Mouse (Mus musculus) neural tube, embryonic 13.5 days (tissue): ENCODE data around the gene Rad9b. TPM values are rescaled to one million over a fixed set of nuclear protein-coding genes. Genes with fewer than 3 reads are reported as not detected.
"Not testable (repeated sequence)": the region's sequence is repeated elsewhere in the genome, so short reads cannot be mapped to it uniquely, and the experiment has no call there.

Experiments used
- ATAC-seq: fragments of 200-750 bp; cut with Nextera tagmentation; 2 replicates; pipeline ENCODE4 v1.8.0; 2017; ENCODE audit warnings: low read depth, mild to moderate bottlenecking, moderate TSS enrichment, moderate library complexity
- H3K27ac ChIP-seq: fragments of 300-500 bp; sonication (generic); replicated peaks from 2 replicates; pipeline ENCODE4 v1.5.1; 2015; ENCODE audit warnings: moderate library complexity, mild to moderate bottlenecking, inconsistent platforms
- H3K27me3 ChIP-seq: fragments of 300-500 bp; sonication (generic); 2 replicates; pipeline ENCODE4 v1.6.1; 2015; ENCODE audit warnings: mild to moderate bottlenecking, inconsistent platforms
- H3K36me3 ChIP-seq: fragments of 300-500 bp; sonication (generic); 2 replicates; pipeline ENCODE4 v1.6.1; 2015; ENCODE audit warnings: mild to moderate bottlenecking, inconsistent platforms
- H3K4me1 ChIP-seq: fragments of 300-500 bp; sonication (generic); replicated peaks from 2 replicates; pipeline ENCODE4 v1.6.1; 2015; ENCODE audit warnings: inconsistent platforms
- H3K4me2 ChIP-seq: fragments of 300-500 bp; sonication (generic); 2 replicates; pipeline ENCODE4 v1.6.1; 2015; ENCODE audit warnings: inconsistent platforms, mild to moderate bottlenecking, moderate library complexity
- H3K4me3 ChIP-seq: fragments of 300-500 bp; sonication (generic); 2 replicates; pipeline ENCODE4 v1.5.1; 2015; ENCODE audit warnings: mild to moderate bottlenecking, inconsistent platforms
- H3K9ac ChIP-seq: fragments of 300-500 bp; sonication (generic); 2 replicates; pipeline ENCODE4 v1.6.1; 2015; ENCODE audit warnings: moderate library complexity, mild to moderate bottlenecking, inconsistent platforms
- H3K9me3 ChIP-seq: fragments of 300-500 bp; sonication (generic); 2 replicates; pipeline ENCODE4 v1.6.1; 2016; ENCODE audit warnings: inconsistent platforms
- WGBS: fragments of 180-500 bp; shearing (Covaris S2); methylation state at CpG from one replicate; pipeline ENCODE4 v1.1.7; 2015; 5-methylcytosine and 5-hydroxymethylcytosine counted together
- polyA plus RNA-seq: library from polyadenylated mRNA; unstranded; fragments of >200 nt; fragmentation: Nextera tagmentation; extraction: Ambion mirVana; gene quantifications from 2 replicates; pipeline ENCODE4 v1.2.1, GENCODE M21; 2015

The Rad9b gene
- polyA plus RNA-seq, 1 experiment from 2014 or later, result 18.5 TPM

DNA sequence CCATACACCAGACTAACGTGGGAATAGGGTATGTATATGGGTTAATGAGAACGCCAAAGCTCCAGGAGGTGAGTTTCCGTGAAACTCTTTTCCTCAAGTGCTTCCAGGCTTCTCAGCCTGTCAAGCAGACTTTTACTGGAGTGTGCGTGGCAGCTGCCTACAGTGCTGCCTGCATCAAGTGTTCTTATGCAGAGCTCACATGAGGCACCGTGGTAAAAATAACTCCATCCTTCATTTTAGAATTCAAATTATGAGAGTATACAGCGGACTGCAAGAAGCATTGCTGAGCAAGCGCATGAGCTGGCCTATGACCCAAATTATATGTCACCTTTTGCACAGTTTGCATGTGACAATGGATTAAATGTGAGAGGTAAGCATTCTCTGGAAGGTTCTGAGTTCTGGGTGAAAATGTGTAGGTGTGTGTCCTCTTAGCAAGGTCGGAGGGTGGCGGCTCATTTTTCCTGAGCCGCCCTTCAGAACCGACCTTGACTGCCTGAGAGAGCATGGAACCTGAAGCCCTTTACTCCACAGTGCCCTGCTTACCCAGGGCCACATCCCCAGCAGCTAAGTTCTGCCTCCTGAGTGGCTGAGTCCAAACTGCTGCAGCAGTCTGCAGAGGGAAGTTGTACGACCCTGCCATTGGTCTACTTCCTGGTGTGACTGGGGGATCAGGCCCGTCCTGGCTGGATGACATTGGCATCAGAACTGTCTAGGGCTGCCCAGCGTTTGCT lies 34.4 kb downstream of the Rad9b start:
- Histone ChIP-seq H3K9me3 (no peaks in the 10 kb centered on the region), H3K27me3 (no peaks in the 10 kb centered on the region), H3K4me3 (no peak overlapping the region), H3K27ac (no peak overlapping the region), H3K36me3 (peaks cover 57% of the 10 kb centered on the region), H3K4me2 (no peak overlapping the region), H3K9ac (no peak overlapping the region), H3K4me1 (no peaks in the 10 kb centered on the region; the same call in 1 of the 2 replicates)
- WGBS, result 83% methylated on average over 14 of the region's 14 CpGs
- no peak for ATAC-seq

DNA sequence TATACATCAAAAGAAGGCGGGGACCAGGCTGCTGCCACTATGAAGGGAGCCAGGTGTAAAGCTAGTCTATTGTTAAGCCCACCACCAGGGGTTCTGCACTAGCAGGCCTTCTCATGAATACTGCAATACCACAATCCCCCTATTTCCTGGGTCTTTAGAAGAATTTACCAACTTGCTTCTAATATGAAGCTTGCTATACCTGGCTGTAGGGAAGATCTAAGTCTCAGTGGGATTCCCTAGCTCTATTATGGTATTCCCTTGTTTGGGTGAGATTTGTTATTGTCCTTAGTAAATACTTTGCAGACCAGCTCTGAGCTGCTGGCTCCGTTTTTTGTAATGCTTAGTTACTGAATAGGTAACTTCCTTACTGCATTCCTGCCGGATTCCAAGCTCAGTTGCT lies 35.1 kb downstream of the Rad9b start:
- not testable (repeated sequence) for ATAC-seq, H3K4me2 ChIP-seq, H3K4me3 ChIP-seq, H3K4me1 ChIP-seq, H3K27me3 ChIP-seq, H3K9me3 ChIP-seq, H3K9ac ChIP-seq, H3K27ac ChIP-seq
- WGBS, result 81% methylated on average over 3 of the region's 3 CpGs
- H3K36me3 ChIP-seq, result peaks cover 58% of the 10 kb centered on the region

GRCm38 (mm10) chr5:122318100-122318499 lies 35.9 kb downstream of the Rad9b start:
- no peak overlapping the region for H3K4me3 ChIP-seq

DNA sequence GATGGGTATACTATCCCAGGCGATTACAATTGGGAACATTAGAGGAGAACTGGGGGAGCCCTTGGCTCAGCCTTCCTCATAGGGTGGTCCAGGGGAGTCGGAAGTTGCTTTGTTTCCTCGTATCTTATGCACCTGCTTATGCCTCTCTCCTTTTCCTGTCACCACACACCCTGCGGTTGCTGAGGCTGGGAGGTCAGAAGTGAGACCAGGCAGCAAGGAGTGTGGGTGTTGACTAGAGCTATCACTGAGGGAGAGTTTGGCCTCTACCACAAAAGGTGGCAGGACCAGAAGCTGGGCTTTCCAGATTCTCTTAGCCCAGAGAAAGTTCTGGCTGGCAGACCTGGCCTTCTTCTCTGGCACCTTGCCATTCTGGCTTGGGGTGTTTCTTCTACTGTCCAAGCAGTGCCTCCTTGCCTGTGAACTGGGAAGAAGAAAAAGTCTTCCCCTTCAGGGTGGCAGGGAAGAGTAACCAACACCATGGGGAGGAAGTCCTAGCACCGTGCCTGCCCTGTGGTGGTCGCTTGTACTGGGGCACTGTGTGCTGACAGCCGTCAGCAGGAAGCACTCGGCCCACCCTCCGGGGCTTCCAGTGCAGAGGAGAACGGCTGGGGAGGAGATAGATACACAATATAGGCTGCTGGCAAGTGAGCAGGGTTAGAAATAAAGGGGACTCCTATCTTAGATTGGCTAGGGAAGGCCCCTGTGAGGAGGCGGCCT lies 36.5 kb downstream of the Rad9b start:
- Histone ChIP-seq H3K27me3 (no peaks in the 10 kb centered on the region), H3K4me2 (no peak overlapping the region), H3K27ac (no peak overlapping the region), H3K36me3 (peaks cover 65% of the 10 kb centered on the region), H3K4me3 (no peak overlapping the region), H3K4me1 (peaks cover 1% of the 10 kb centered on the region; the same call in 1 of the 2 replicates), H3K9ac (no peak overlapping the region), H3K9me3 (no peaks in the 10 kb centered on the region)
- no peak for ATAC-seq
- 81% methylated on average over 11 of the region's 11 CpGs for WGBS

More at GRCm38 (mm10) chr5:122318100-122318499, 35.9 kb downstream of the Rad9b start:
- H3K27ac ChIP-seq, result no peak overlapping the region
- H3K4me1 ChIP-seq, result no peaks in the 10 kb centered on the region; the same call in 1 of the 2 replicates
- H3K9me3 ChIP-seq, result no peaks in the 10 kb centered on the region
- peaks cover 67% of the 10 kb centered on the region for H3K36me3 ChIP-seq
- no peak for ATAC-seq
- H3K4me2 ChIP-seq, result no peak overlapping the region
- WGBS, result 76% methylated on average over 3 of the region's 3 CpGs
- H3K9ac ChIP-seq, result no peak overlapping the region
- no peaks in the 10 kb centered on the region for H3K27me3 ChIP-seq

GRCm38 (mm10) chr5:122314966-122315667 lies 38.9 kb downstream of the Rad9b start:
- ATAC-seq, result no peak
- Histone ChIP-seq H3K9ac (no peak overlapping the region), H3K36me3 (peaks cover 61% of the 10 kb centered on the region), H3K27me3 (no peaks in the 10 kb centered on the region), H3K4me1 (peaks cover 5% of the 10 kb centered on the region; the same call in 1 of the 2 replicates), H3K27ac (no peak overlapping the region), H3K9me3 (no peaks in the 10 kb centered on the region), H3K4me3 (no peak overlapping the region), H3K4me2 (no peak overlapping the region)
- WGBS, result 80% methylated on average over 20 of the region's 20 CpGs

GRCm38 (mm10) chr5:122312942-122313684 lies 40.9 kb downstream of the Rad9b start:
- Histone ChIP-seq H3K36me3 (peaks cover 70% of the 10 kb centered on the region), H3K4me3 (no peak overlapping the region), H3K4me1 (peaks cover 5% of the 10 kb centered on the region; the same call in 1 of the 2 replicates), H3K9me3 (no peaks in the 10 kb centered on the region), H3K27ac (no peak overlapping the region), H3K27me3 (no peaks in the 10 kb centered on the region), H3K9ac (no peak overlapping the region), H3K4me2 (no peak overlapping the region)
- 91% methylated on average over 17 of the region's 17 CpGs for WGBS
- no peak for ATAC-seq

- Histone ChIP-seq H3K4me2 (no peak overlapping the region), H3K36me3 (peaks cover 70% of the 10 kb centered on the region), H3K9me3 (no peaks in the 10 kb centered on the region), H3K4me1 (peaks cover 5% of the 10 kb centered on the region; the same call in 1 of the 2 replicates), H3K9ac (no peak overlapping the region), H3K27ac (no peak overlapping the region), H3K27me3 (no peaks in the 10 kb centered on the region), H3K4me3 (no peak overlapping the region)
- 86% methylated on average over 4 of the region's 4 CpGs for WGBS
- ATAC-seq, result no peak
Measured at GRCm38 (mm10) chr5:122312346-122312745, 41.7 kb downstream of the Rad9b start.

- H3K9me3 ChIP-seq, result no peaks in the 10 kb centered on the region
- no peak overlapping the region for H3K4me2 ChIP-seq
- no peaks in the 10 kb centered on the region for H3K27me3 ChIP-seq
- H3K4me1 ChIP-seq, result peaks cover 5% of the 10 kb centered on the region; the same call in 1 of the 2 replicates
- WGBS, result 72% methylated on average over 7 of the region's 7 CpGs
- H3K27ac ChIP-seq, result no peak overlapping the region
- peaks cover 65% of the 10 kb centered on the region for H3K36me3 ChIP-seq
- H3K9ac ChIP-seq, result no peak overlapping the region
- H3K4me3 ChIP-seq, result no peak overlapping the region
- ATAC-seq, result no peak
Measured at GRCm38 (mm10) chr5:122311692-122312091, 42.3 kb downstream of the Rad9b start.

DNA sequence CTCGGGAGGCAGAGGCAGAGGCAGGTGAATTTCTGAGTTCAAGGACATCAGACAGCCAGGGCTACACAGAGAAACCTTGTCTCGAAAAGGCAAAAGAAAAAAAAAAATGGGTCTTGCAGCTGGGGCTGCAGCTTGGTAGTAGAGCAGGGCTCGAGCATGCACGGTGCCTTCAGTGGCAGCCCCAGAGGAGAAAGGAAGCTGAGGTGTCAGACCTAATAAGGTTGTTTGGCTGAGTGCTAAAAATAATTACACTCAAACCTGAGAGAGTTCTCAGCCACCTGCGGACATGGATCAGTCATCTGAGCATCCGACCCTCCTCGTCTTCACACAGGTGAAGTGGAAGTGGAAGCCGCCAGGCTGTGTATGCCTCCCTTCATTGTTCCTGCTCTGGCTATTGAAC lies 43.3 kb downstream of the Rad9b start:
- Histone ChIP-seq H3K9me3 (no peaks in the 10 kb centered on the region), H3K4me1 (peaks cover 5% of the 10 kb centered on the region; the same call in 1 of the 2 replicates), H3K36me3 (peaks cover 63% of the 10 kb centered on the region), H3K4me2 (no peak overlapping the region), H3K4me3 (no peak overlapping the region), H3K27me3 (no peaks in the 10 kb centered on the region), H3K27ac (no peak overlapping the region), H3K9ac (no peak overlapping the region)
- WGBS, result 86% methylated on average over 8 of the region's 8 CpGs
- no peak for ATAC-seq

DNA sequence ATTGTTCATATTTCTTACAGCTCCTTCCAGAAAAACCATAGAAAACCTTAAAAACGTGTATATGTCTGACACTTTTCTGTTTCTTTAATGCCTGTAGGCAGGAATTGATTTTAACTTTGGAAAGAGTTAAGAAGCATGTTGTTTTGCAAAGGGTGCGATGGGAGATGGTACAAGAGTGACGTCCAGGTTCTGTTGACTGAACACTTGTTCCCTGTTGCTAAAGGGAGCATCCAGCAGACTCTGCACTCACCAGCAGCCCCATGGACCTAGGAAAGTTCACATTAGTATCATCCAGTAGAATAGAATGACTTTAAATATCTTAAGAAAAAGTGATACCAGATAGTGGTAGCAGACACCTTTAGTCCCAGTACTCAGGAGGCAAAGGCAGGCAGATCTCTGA lies 47.5 kb downstream of the Rad9b start:
- Histone ChIP-seq H3K9me3 (no peaks in the 10 kb centered on the region), H3K4me3 (no peak overlapping the region), H3K27me3 (no peaks in the 10 kb centered on the region), H3K9ac (no peak overlapping the region), H3K36me3 (peaks cover 28% of the 10 kb centered on the region), H3K27ac (no peak overlapping the region), H3K4me2 (no peak overlapping the region), H3K4me1 (peaks cover 28% of the 10 kb centered on the region)
- ATAC-seq, result no peak
- 89% methylated on average over 3 of the region's 3 CpGs for WGBS

GRCm38 (mm10) chr5:122305472-122305871 lies 48.6 kb downstream of the Rad9b start:
- Histone ChIP-seq H3K36me3 (peaks cover 18% of the 10 kb centered on the region), H3K27me3 (no peaks in the 10 kb centered on the region), H3K4me3 (no peak overlapping the region), H3K4me2 (no peak overlapping the region), H3K9me3 (no peaks in the 10 kb centered on the region), H3K9ac (no peak overlapping the region), H3K27ac (no peak overlapping the region), H3K4me1 (peaks cover 29% of the 10 kb centered on the region)
- WGBS, result 89% methylated on average over 7 of the region's 7 CpGs
- no peak for ATAC-seq
